Mouse (Mus musculus) activated CD4-positive, CD25-positive, alpha-beta regulatory T cell, adult 9 weeks (primary cell): Measurements from ENCODE around the gene Snap47. TPM values are rescaled to one million over a fixed set of nuclear protein-coding genes. Genes with fewer than 3 reads are reported as not detected.

Experiments
- polyA plus RNA-seq: library from polyadenylated mRNA; unstranded; fragments of 100-300 nt; shearing (Covaris generic); gene quantifications from one replicate; pipeline ENCODE4 v1.2.1, GENCODE M21; 2017

Gene Snap47
- polyA plus RNA-seq, result 64.8 TPM

DNA sequence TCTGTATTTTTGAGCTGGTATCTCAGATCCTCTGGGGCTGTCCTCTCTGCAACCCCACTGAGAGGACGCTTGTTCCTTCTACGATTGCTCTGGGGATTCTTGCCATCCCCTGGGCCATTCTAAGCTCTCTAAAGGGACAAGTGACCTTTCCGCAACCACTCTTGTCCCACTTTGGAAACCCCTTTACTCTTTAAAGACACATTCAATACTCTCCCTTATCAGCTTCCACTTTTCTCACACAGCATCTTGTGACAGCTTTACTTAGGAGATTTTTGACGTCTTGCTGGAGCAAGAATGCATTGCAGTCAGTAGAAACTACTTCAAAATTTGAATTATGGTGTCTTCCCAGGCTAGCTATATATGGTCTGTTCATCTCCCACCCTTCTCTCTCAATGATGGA is at the start of gene Snap47:
Gene Snap47 (minus strand): TSS at position 101 of the 400 bp plus-strand sequence.

DNA sequence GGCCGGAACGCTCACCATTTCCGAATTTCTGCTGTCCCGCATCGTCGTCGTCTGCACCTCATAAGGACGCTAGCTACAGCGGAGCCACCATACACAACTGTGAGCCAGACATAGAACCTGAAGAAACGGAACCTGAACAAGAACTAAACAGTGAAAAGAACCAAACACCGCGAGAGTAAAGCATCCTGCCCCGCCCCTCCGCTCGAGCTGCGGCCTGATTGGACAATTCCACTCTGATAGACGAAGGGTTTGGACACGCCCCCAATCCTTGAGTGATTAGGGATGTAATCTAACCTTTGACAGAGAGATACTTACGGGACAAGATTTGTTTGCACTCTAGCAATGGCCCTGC is 21.3 kb upstream of the Snap47 start, which contains the start of gene Zfp867:
Gene Zfp867 (minus strand): TSS at position 149 of the 352 bp plus-strand sequence.

DNA sequence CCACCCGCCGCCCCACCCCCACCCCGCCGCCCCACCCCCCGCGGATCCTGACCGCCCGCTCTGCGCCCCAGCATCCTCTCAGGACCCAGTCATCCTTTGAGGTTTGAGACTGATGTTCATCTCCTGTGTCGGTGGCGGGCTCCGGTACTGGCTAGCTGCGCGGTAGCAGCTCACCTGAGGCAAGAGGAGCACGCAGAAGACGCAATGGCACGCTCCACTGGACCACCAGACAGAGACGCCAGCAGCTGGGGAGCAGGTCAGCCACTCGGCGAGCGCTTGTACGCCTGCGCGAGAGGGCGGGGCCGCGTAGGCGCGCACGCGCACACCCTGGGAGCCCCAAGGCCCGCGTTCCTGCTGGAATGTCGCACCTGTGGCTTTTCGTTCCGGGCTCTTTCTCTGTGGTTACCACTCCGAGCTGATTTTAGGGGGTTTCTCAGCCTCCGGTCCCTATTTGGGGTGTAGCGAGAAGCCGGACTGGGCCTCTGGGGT is 1.2 kb downstream of the Snap47 start, which contains the start of gene Jmjd4:
Gene Jmjd4 (plus strand): TSS at position 305 of the 489 bp plus-strand sequence.

DNA sequence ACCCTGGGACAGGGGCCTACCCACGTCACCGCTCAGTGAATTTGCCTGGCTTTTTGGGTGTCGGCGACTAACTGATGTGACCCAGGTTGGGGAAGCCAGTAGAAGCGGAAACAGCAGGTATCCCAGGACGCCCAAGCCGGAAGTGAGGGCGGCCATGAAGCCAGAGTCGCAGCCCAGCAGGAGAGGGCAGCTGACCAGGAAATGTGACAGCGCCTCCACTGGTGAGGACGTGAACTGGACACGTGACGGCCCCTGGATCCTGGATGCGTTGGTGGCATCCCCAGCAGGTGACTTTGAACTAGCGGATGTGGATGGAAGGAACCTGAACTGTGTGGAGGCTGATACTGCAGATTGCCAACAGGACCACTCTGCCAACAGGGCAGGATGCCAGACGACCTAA is 75.5 kb downstream of the Snap47 start, which contains the start of gene Prss38:
Gene Prss38 (minus strand): TSS at position 183 of the 400 bp plus-strand sequence.

Other genes starting within 250 kb of the Snap47 start
- gene Mrpl55, start 248.7 kb downstream of the Snap47 start, polyA plus RNA-seq, result 51.4 TPM
- 28.9 TPM for gene 2310033P09Rik, start 242.9 kb downstream of the Snap47 start, polyA plus RNA-seq
- 499 TPM for gene Arf1, start 222.9 kb downstream of the Snap47 start, polyA plus RNA-seq
- not detected for gene Wnt3a, start 160.4 kb downstream of the Snap47 start, polyA plus RNA-seq
- gene Wnt9a, start 144.3 kb downstream of the Snap47 start, polyA plus RNA-seq, result not detected
- gene Prss38, start 75.5 kb downstream of the Snap47 start, polyA plus RNA-seq, result not detected
- gene Jmjd4, start 1.1 kb downstream of the Snap47 start, polyA plus RNA-seq, result 14.5 TPM
- 2.9 TPM for gene Zfp867, start 21.3 kb upstream of the Snap47 start, polyA plus RNA-seq
- gene Zkscan17, start 75.6 kb upstream of the Snap47 start, polyA plus RNA-seq, result 28.0 TPM
- gene Nlrp3, start 90.4 kb upstream of the Snap47 start, polyA plus RNA-seq, result not detected
- gene Olfr222, start 125.0 kb upstream of the Snap47 start, polyA plus RNA-seq, result not detected
- gene Olfr223, start 142.1 kb upstream of the Snap47 start, polyA plus RNA-seq, result not detected
- gene Mprip, start 210.1 kb upstream of the Snap47 start, polyA plus RNA-seq, result 10.2 TPM